Mouse (Mus musculus) spleen, postnatal 0 days (tissue): Measurements from ENCODE around the gene Gm32687. TPM values are rescaled to one million over a fixed set of nuclear protein-coding genes. Genes with fewer than 3 reads are reported as not detected.

Experiments used
- polyA plus RNA-seq: library from polyadenylated mRNA; unstranded; fragments of >200 nt; fragmentation: Nextera tagmentation; extraction: Ambion mirVana; gene quantifications from 2 replicates; pipeline ENCODE4 v1.2.1, GENCODE M21; 2015

The Gm32687 gene
- 2.4 and 5.3 TPM in 2 replicates for polyA plus RNA-seq

GRCm38 (mm10) chr10:81863409-81864407 lies at the start of gene Gm32687:
Gene Gm32687 (plus strand): TSS chr10:81863934.

GRCm38 (mm10) chr10:81929842-81930743 lies 66.4 kb downstream of the Gm32687 start, which contains the start of gene Zfp781:
Gene Zfp781 (minus strand): TSS chr10:81930480.

Other genes starting within 250 kb of the Gm32687 start
- gene Sirt6, start 236.1 kb upstream of the Gm32687 start, polyA plus RNA-seq: 14.4 and 17.7 TPM in 2 replicates
- 2.4 and 3.3 TPM in 2 replicates for gene Ankrd24, start 235.4 kb upstream of the Gm32687 start, polyA plus RNA-seq
- 1.9 and 2.2 TPM in 2 replicates for gene Gm10778, start 214.9 kb upstream of the Gm32687 start, polyA plus RNA-seq
- 6.6 and 6.8 TPM in 2 replicates for gene Zfp433, start 159.1 kb upstream of the Gm32687 start, polyA plus RNA-seq
- gene Gm3055, start 92.8 kb upstream of the Gm32687 start, polyA plus RNA-seq: 0.89 and 1.9 TPM in 2 replicates
- 0.99 and 1.2 TPM in 2 replicates for gene Gm4767, start 51.7 kb upstream of the Gm32687 start, polyA plus RNA-seq
- gene Zfp781, start 66.5 kb downstream of the Gm32687 start, polyA plus RNA-seq: 0.57 and 0.69 TPM in 2 replicates
- 3.0 and 3.4 TPM in 2 replicates for gene Zfp873, start 184.2 kb downstream of the Gm32687 start, polyA plus RNA-seq
- gene BC024063, start 219.4 kb downstream of the Gm32687 start, polyA plus RNA-seq: 0.64 and 0.71 TPM in 2 replicates